Mouse (Mus musculus): ENCODE data around the gene Kank2. TPM values are rescaled to one million over a fixed set of nuclear protein-coding genes. Genes with fewer than 3 reads are reported as not detected.
"Not testable (repeated sequence)": the region's sequence is repeated elsewhere in the genome, so short reads cannot be mapped to it uniquely, and the experiment has no call there.

Gene Kank2
- polyA plus RNA-seq, 2 experiments, result 13.1 to 38.6 TPM

- no peak overlapping the region for H3K27ac ChIP-seq (replicated peaks; ENCODE audit: low read depth, low read length)
- H3K27me3 ChIP-seq (ENCODE audit: control insufficient read depth, insufficient read depth, low read length), result no peaks in the 10 kb centered on the region
- TF ChIP-seq POLR2A (IDR thresholded peaks at IDR 0.05; ENCODE audit: borderline replicate concordance, extremely low read depth, insufficient read depth, insufficient read length), result no peak
- H3K9ac ChIP-seq (ENCODE audit: low read depth, low read length, severe bottlenecking), result no peak overlapping the region
- no peak for DNase-seq (ENCODE audit: low spot score)
- no peaks in the 10 kb centered on the region for H3K9me3 ChIP-seq (ENCODE audit: control insufficient read depth, low read length)
- ATAC-seq (ENCODE audit: low FRiP score, low read depth), result no peak
- no peak overlapping the region for H3K4me3 ChIP-seq (replicated peaks; ENCODE audit: low read length)
- H3K36me3 ChIP-seq (ENCODE audit: control insufficient read depth, insufficient read depth, low read length), result peaks cover 88% of the 10 kb centered on the region
- peaks cover 3% of the 10 kb centered on the region for H3K4me1 ChIP-seq (ENCODE audit: control insufficient read depth, insufficient read depth, low read length)
- 90% methylated on average over 16 of the region's 16 CpGs for WGBS
- H3K4me2 ChIP-seq (replicated peaks; ENCODE audit: low read depth, low read length, severe bottlenecking), result no peak overlapping the region
These were observed 24.2 kb downstream of the Kank2 start for GRCm38 (mm10) chr9:21774353-21774752.

DNA sequence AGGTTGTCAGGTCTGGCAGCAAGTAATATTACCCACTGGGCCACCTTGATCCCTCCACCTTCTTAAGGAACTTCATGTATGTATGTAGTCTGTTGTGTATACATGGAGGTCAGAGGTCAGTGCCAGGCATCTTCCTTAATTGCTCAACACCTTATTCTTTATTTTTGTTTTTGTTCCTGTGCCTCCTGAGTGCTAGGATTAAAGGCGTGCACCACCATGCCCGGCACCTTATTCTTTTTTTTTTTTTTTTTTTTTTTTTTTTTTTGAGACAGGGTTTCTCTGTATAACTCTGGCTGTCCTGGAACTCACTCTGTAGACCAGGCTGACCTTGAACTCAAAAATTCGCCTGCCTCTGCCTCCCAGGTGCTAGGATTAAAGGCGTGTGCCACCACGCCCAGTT, 25.1 kb downstream of the Kank2 start:
- not testable (repeated sequence) for H3K9ac ChIP-seq (ENCODE audit: low read depth, low read length, severe bottlenecking); H3K27ac ChIP-seq (replicated peaks; ENCODE audit: low read depth, low read length); ATAC-seq (ENCODE audit: low FRiP score, low read depth); H3K27me3 ChIP-seq (ENCODE audit: control insufficient read depth, insufficient read depth, low read length); H3K9me3 ChIP-seq (ENCODE audit: control insufficient read depth, low read length); DNase-seq (ENCODE audit: low spot score); H3K4me2 ChIP-seq (replicated peaks; ENCODE audit: low read depth, low read length, severe bottlenecking); H3K4me3 ChIP-seq (replicated peaks; ENCODE audit: low read length)
- Histone ChIP-seq H3K4me1 (ENCODE audit: control insufficient read depth, insufficient read depth, low read length) (peaks cover 13% of the 10 kb centered on the region), H3K36me3 (ENCODE audit: control insufficient read depth, insufficient read depth, low read length) (peaks cover 88% of the 10 kb centered on the region)
- WGBS, result 80% methylated on average over 5 of the region's 5 CpGs

- Histone ChIP-seq H3K4me1 (ENCODE audit: control insufficient read depth, insufficient read depth, low read length) (peaks cover 23% of the 10 kb centered on the region), H3K4me2 (replicated peaks; ENCODE audit: low read depth, low read length, severe bottlenecking) (no peak overlapping the region), H3K27ac (replicated peaks; ENCODE audit: low read depth, low read length) (peak overlapping the region; percentile 79), H3K4me3 (replicated peaks; ENCODE audit: low read length) (no peak overlapping the region), H3K9me3 (ENCODE audit: control insufficient read depth, low read length) (no peaks in the 10 kb centered on the region), H3K9ac (ENCODE audit: low read depth, low read length, severe bottlenecking) (no peak overlapping the region), H3K27me3 (ENCODE audit: control insufficient read depth, insufficient read depth, low read length) (no peaks in the 10 kb centered on the region), H3K36me3 (ENCODE audit: control insufficient read depth, insufficient read depth, low read length) (peaks cover 72% of the 10 kb centered on the region)
- TF ChIP-seq POLR2A (IDR thresholded peaks at IDR 0.05; ENCODE audit: borderline replicate concordance, extremely low read depth, insufficient read depth, insufficient read length), result no peak
- DNase-seq (ENCODE audit: low spot score) (no peak), ATAC-seq (ENCODE audit: low FRiP score, low read depth) (no peak)
- 79% methylated on average over 26 of the region's 26 CpGs for WGBS
These were observed 28.9 kb downstream of the Kank2 start for GRCm38 (mm10) chr9:21769558-21770183.

- no peak for TF ChIP-seq POLR2A (IDR thresholded peaks at IDR 0.05; ENCODE audit: borderline replicate concordance, extremely low read depth, insufficient read depth, insufficient read length)
- WGBS, result 41% methylated on average over 13 of the region's 13 CpGs
- Histone ChIP-seq H3K9ac (ENCODE audit: low read depth, low read length, severe bottlenecking) (0 out of 2 replicates have a peak overlapping the region, but pooled peaks have one; percentile 12), H3K4me2 (replicated peaks; ENCODE audit: low read depth, low read length, severe bottlenecking) (0 out of 2 replicates have a peak overlapping the region, but pooled peaks have one; percentile 1), H3K9me3 (ENCODE audit: control insufficient read depth, low read length) (no peaks in the 10 kb centered on the region), H3K4me1 (ENCODE audit: control insufficient read depth, insufficient read depth, low read length) (peaks cover 23% of the 10 kb centered on the region), H3K27me3 (ENCODE audit: control insufficient read depth, insufficient read depth, low read length) (no peaks in the 10 kb centered on the region), H3K27ac (replicated peaks; ENCODE audit: low read depth, low read length) (peak overlapping the region; percentile 79), H3K36me3 (ENCODE audit: control insufficient read depth, insufficient read depth, low read length) (peaks cover 63% of the 10 kb centered on the region), H3K4me3 (replicated peaks; ENCODE audit: low read length) (no peak overlapping the region)
- DNase-seq (ENCODE audit: low spot score) (peak; percentile 41), ATAC-seq (ENCODE audit: low FRiP score, low read depth) (0 out of 2 replicates have a peak, but pooled peaks have one; percentile 12)
These were observed 29.8 kb downstream of the Kank2 start for GRCm38 (mm10) chr9:21768511-21769411.

- no peak for TF ChIP-seq POLR2A (IDR thresholded peaks at IDR 0.05; ENCODE audit: borderline replicate concordance, extremely low read depth, insufficient read depth, insufficient read length)
- H3K27me3 ChIP-seq (ENCODE audit: control insufficient read depth, insufficient read depth, low read length), result no peaks in the 10 kb centered on the region
- DNase-seq (ENCODE audit: low spot score), result peak; percentile 79
- WGBS, result 25% methylated on average over 11 of the region's 11 CpGs
- H3K27ac ChIP-seq (replicated peaks; ENCODE audit: low read depth, low read length), result peak overlapping the region; percentile 79
- peak; percentile 82 for ATAC-seq (ENCODE audit: low FRiP score, low read depth)
- H3K4me3 ChIP-seq (replicated peaks; ENCODE audit: low read length), result no peak overlapping the region
- peak overlapping the region; percentile 26; the same call in 1 of the 2 replicates for H3K4me2 ChIP-seq (replicated peaks; ENCODE audit: low read depth, low read length, severe bottlenecking)
- peaks cover 56% of the 10 kb centered on the region for H3K36me3 ChIP-seq (ENCODE audit: control insufficient read depth, insufficient read depth, low read length)
- H3K4me1 ChIP-seq (ENCODE audit: control insufficient read depth, insufficient read depth, low read length), result peaks cover 23% of the 10 kb centered on the region
- H3K9ac ChIP-seq (ENCODE audit: low read depth, low read length, severe bottlenecking), result no peak overlapping the region
- no peaks in the 10 kb centered on the region for H3K9me3 ChIP-seq (ENCODE audit: control insufficient read depth, low read length)
These were observed 30.6 kb downstream of the Kank2 start for GRCm38 (mm10) chr9:21767896-21768295.
